Comparison of ENCODE assay signal across 9 mouse cellular contexts in genomic region chr5:146691745-146692144, GRCm38 (mm10).
DNase-seq lines count a peak whose midpoint lies in the region; ATAC-seq and TF ChIP-seq lines count a peak whose summit lies in the region.
"Had no signal": no experiment of that assay in that cellular context is flagged by ENCODE, and none has a peak within 500 bp of the region (broad histone marks: within the 10 kb centered on the region; RNA-seq: fewer than 3 reads in every experiment).

No protein-coding gene starts in this region.

- H3K36me3 ChIP-seq in hindbrain, postnatal 0 days (ENCODE audit: insufficient read depth, low read length) = no peaks in the 10 kb centered on the region
- H3K36me3 ChIP-seq in hindbrain, embryonic 13.5 days = no peaks in the 10 kb centered on the region
- no peaks in the 10 kb centered on the region for H3K36me3 ChIP-seq in CH12.LX (replicated peaks in 1 of 2; ENCODE audit: control insufficient read depth in 1 of 2, insufficient read depth in 1 of 2, low read length in 1 of 2)
- H3K36me3 ChIP-seq in liver, embryonic 13.5 days = no peaks in the 10 kb centered on the region

- WGBS in hindbrain, postnatal 0 days = 72% methylated on average over 8 of the region's 8 CpGs
- 77% methylated on average over 8 of the region's 8 CpGs for WGBS in hindbrain, embryonic 13.5 days
- WGBS in liver, embryonic 13.5 days (ENCODE audit: insufficient replicate concordance) = 45% methylated on average over 8 of the region's 8 CpGs

- no peak overlapping the region for H3K9ac ChIP-seq in hindbrain, postnatal 0 days (replicated peaks; ENCODE audit: low read length)
- H3K9ac ChIP-seq in hindbrain, embryonic 13.5 days = no peak overlapping the region
- no peak overlapping the region for H3K9ac ChIP-seq in CH12.LX (ENCODE audit: insufficient read depth, low read depth)
- peak overlapping the region; percentile 64 for H3K9ac ChIP-seq in liver, embryonic 13.5 days

- peak overlapping the region; percentile 15; the same call in 1 of the 2 replicates for H3K27ac ChIP-seq in hindbrain, postnatal 0 days
- no peak overlapping the region for H3K27ac ChIP-seq in hindbrain, embryonic 13.5 days
- H3K27ac ChIP-seq in CH12.LX (ENCODE audit: insufficient read depth, low read depth) = no peak overlapping the region
- peak overlapping the region; percentile 88 for H3K27ac ChIP-seq in liver, embryonic 13.5 days

- DNase-seq in hindbrain, postnatal 0 days (ENCODE audit: low spot score) = no peak
- DNase-seq in CH12.LX (ENCODE audit: extremely low read depth) (no peak), ZHBTc4 (ENCODE audit: low read depth, low spot score) (peak; percentile 70)
- peak; percentile 64 for DNase-seq in liver, embryonic 13.5 days
- no peak for DNase-seq in adrenal gland, adult 18-20 months (ENCODE audit: low spot score in 2 of 2)
- no peak for DNase-seq in embryo, embryonic 10 days (ENCODE audit: low spot score)
- no peak for DNase-seq in cerebellum, adult 11 months
- DNase-seq: cerebellum, adult 9-11 months had no signal

- no peak for TF ChIP-seq EP300 in CH12.LX (IDR thresholded peaks at IDR 0.05; ENCODE audit: low read length)

- in situ Hi-C loops in CH12.LX (cut with MboI; ENCODE audit: low pct_ligation_motif_present, low pct_unique_long_range_greater_than_20kb, low sequenced_read_pairs) = loop anchor here (25.0 kb wide), 2 partner anchors 171 to 621 kb away; partner anchors contain the start of genes Cdx2 and Urad

- ATAC-seq in hindbrain, postnatal 0 days = no peak
- no peak for ATAC-seq in hindbrain, embryonic 13.5 days (ENCODE audit: low FRiP score)
- peak; percentile 47 for ATAC-seq in liver, embryonic 13.5 days (ENCODE audit: low read depth)

- no peaks in the 10 kb centered on the region for H3K9me3 ChIP-seq in hindbrain, postnatal 0 days (ENCODE audit: low read length)
- no peaks in the 10 kb centered on the region for H3K9me3 ChIP-seq in hindbrain, embryonic 13.5 days
- no peaks in the 10 kb centered on the region for H3K9me3 ChIP-seq in CH12.LX (replicated peaks; ENCODE audit: low read length)
- no peaks in the 10 kb centered on the region for H3K9me3 ChIP-seq in liver, embryonic 13.5 days (replicated peaks)

- TF ChIP-seq RAD21 in CH12.LX (IDR thresholded peaks at IDR 0.05; ENCODE audit: low read depth, low read length) = peak; percentile 42

- H3K4me3 ChIP-seq in hindbrain, postnatal 0 days (ENCODE audit: low read length) = no peak overlapping the region
- H3K4me3 ChIP-seq in hindbrain, embryonic 13.5 days = no peak overlapping the region
- no peak overlapping the region for H3K4me3 ChIP-seq in CH12.LX (replicated peaks in 1 of 3; ENCODE audit: low read depth in 2 of 3, low read length in 2 of 3, poor library complexity in 1 of 3)
- H3K4me3 ChIP-seq in liver, embryonic 13.5 days (replicated peaks) = no peak overlapping the region

- no peak for TF ChIP-seq POLR2A in CH12.LX (IDR thresholded peaks at IDR 0.05; ENCODE audit: low read depth, low read length)

- TF ChIP-seq CTCF in hindbrain, postnatal 0 days (IDR thresholded peaks at IDR 0.05; ENCODE audit: low read depth) = peak; percentile 22; the same call in 1 of the 2 replicates
- TF ChIP-seq CTCF in CH12.LX (conservative IDR thresholded peaks at IDR 0.05 in 1 of 2, IDR thresholded peaks at IDR 0.05 in 1 of 2; ENCODE audit: low read depth in 2 of 2, low read length in 2 of 2) = peak in 1 of 2 experiments; percentile 50; a peak in 2 of 4 replicates

- H3K79me2 ChIP-seq in CH12.LX (replicated peaks; ENCODE audit: control insufficient read depth, extremely low read depth, insufficient read depth, poor library complexity, severe bottlenecking) = no peaks in the 10 kb centered on the region

- dilution Hi-C loops in CH12.LX (cut with MboI; ENCODE audit: extremely low pct_ligation_motif_present, extremely low pct_unique_long_range_greater_than_20kb, low sequenced_read_pairs) = no loop called here

- no peak overlapping the region for H3K4me2 ChIP-seq in hindbrain, postnatal 0 days (ENCODE audit: low read depth, low read length)
- no peak overlapping the region for H3K4me2 ChIP-seq in hindbrain, embryonic 13.5 days
- no peak overlapping the region for H3K4me2 ChIP-seq in CH12.LX (ENCODE audit: insufficient read depth, low read depth, poor library complexity, severe bottlenecking)
- peak overlapping the region; percentile 58; the same call in 1 of the 2 replicates for H3K4me2 ChIP-seq in liver, embryonic 13.5 days

- H3K4me1 ChIP-seq in hindbrain, postnatal 0 days (ENCODE audit: insufficient read depth, low read length) = peaks cover 7% of the 10 kb centered on the region; the same call in 1 of the 2 replicates
- peaks cover 9% of the 10 kb centered on the region for H3K4me1 ChIP-seq in hindbrain, embryonic 13.5 days (replicated peaks)
- H3K4me1 ChIP-seq in CH12.LX (ENCODE audit: control insufficient read depth in 1 of 2, insufficient read depth in 2 of 2) = peaks cover 17 to 48% of the 10 kb centered on the region in 2 experiments
- peaks cover 72% of the 10 kb centered on the region for H3K4me1 ChIP-seq in liver, embryonic 13.5 days (replicated peaks)

- H3K27me3 ChIP-seq in hindbrain, postnatal 0 days (ENCODE audit: insufficient read depth, low read length) = no peaks in the 10 kb centered on the region
- no peaks in the 10 kb centered on the region for H3K27me3 ChIP-seq in hindbrain, embryonic 13.5 days
- no peaks in the 10 kb centered on the region for H3K27me3 ChIP-seq in CH12.LX (replicated peaks)
- H3K27me3 ChIP-seq in liver, embryonic 13.5 days = no peaks in the 10 kb centered on the region

TF ChIP-seq in CH12.LX, 34 proteins besides CTCF, POLR2A, EP300 and RAD21:
- TF ChIP-seq USF1 (IDR thresholded peaks at IDR 0.05; ENCODE audit: low read depth, low read length) (no peak), SMC3 (IDR thresholded peaks at IDR 0.05; ENCODE audit: low read depth, low read length) (peak; percentile 37), E2F4 (IDR thresholded peaks at IDR 0.05; ENCODE audit: insufficient replicate concordance, low read depth, low read length) (no peak), MEF2A (IDR thresholded peaks at IDR 0.05; ENCODE audit: borderline replicate concordance, low read depth, low read length) (no peak), RCOR1 (conservative IDR thresholded peaks at IDR 0.05; ENCODE audit: low read depth, low read length) (no peak)

Comparison
In these comparisons a context has a peak if more than half of its experiments do, and no peak if none do; other contexts are left out.
1. H3K27ac ChIP-seq: peak in hindbrain, postnatal 0 days (single experiment) and liver, embryonic 13.5 days (single experiment); none in hindbrain, embryonic 13.5 days (single experiment) and CH12.LX (single experiment).
2. DNase-seq: peak in ZHBTc4 (single experiment) and liver, embryonic 13.5 days (single experiment); none in hindbrain, postnatal 0 days (single experiment), CH12.LX (single experiment), adrenal gland, adult 18-20 months (0 of 2), embryo, embryonic 10 days (single experiment) and cerebellum, adult 11 months (single experiment).